In the genomic region with DNA sequence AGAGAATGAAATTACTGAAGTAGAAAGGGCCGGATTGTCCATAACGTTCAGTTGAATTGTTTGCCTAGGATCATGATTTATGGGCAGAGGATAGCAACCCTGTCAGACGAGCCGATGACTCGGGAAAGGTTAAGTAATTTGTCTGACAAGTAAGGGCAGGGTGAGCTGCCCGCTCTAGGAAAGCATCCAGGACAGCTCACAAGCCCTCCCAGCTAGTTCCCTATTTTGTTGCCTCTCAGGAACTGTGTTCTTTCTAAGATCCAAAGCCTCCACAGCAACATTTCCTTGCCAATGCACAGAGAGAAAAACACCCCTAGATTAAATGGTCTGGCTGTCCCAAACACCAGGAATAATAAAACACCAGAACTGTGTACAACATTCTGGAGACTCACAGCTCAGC, we compare ENCODE assay signal across 25 mouse cellular contexts. TPM values are rescaled to one million over a fixed set of nuclear protein-coding genes. Genes with fewer than 3 reads are reported as not detected.
DNase-seq lines count a peak whose midpoint lies in the region; ATAC-seq lines count a peak whose summit lies in the region.
"Had no signal": no experiment of that assay in that cellular context is flagged by ENCODE, and none has a peak within 500 bp of the region (broad histone marks: within the 10 kb centered on the region; RNA-seq: fewer than 3 reads in every experiment).

No protein-coding gene starts in this region.

- no peak overlapping the region for H3K4me3 ChIP-seq in forebrain, embryonic 11.5 days (ENCODE audit: low read depth, low read length)
- no peak overlapping the region for H3K4me3 ChIP-seq in heart, embryonic 11.5 days (ENCODE audit: low read depth, low read length)
- H3K4me3 ChIP-seq: forebrain, embryonic 12.5 days; gastrocnemius, adult 2 months; layer of hippocampus, adult 2 months had no signal

- ATAC-seq in common myeloid progenitor, adult 5-6 weeks (replicated peaks; ENCODE audit: low read depth, poor library complexity, severe bottlenecking): peak; percentile 66
- peak; percentile 58 for ATAC-seq in megakaryocyte progenitor cell, adult 5-6 weeks (replicated peaks; ENCODE audit: poor library complexity)
- no peak for ATAC-seq in forebrain, embryonic 11.5 days (replicated peaks; ENCODE audit: low FRiP score)
- no peak for ATAC-seq in heart, embryonic 11.5 days (replicated peaks; ENCODE audit: insufficient number of reproducible peaks, low FRiP score, low TSS enrichment)
- ATAC-seq: hindbrain, embryonic 16.5 days; intestine, embryonic 16.5 days had no signal

- no peaks in the 10 kb centered on the region for H3K4me1 ChIP-seq in forebrain, embryonic 11.5 days (replicated peaks; ENCODE audit: control insufficient read depth, insufficient read depth, low read length)
- no peaks in the 10 kb centered on the region for H3K4me1 ChIP-seq in heart, embryonic 11.5 days (ENCODE audit: control insufficient read depth, insufficient read depth, low read length)
- H3K4me1 ChIP-seq: forebrain, embryonic 12.5 days had no signal

- no peak overlapping the region for H3K9ac ChIP-seq in forebrain, embryonic 11.5 days (ENCODE audit: low read length)
- H3K9ac ChIP-seq in heart, embryonic 11.5 days (ENCODE audit: low read depth, low read length): no peak overlapping the region
- H3K9ac ChIP-seq: forebrain, embryonic 12.5 days had no signal

- H3K4me2 ChIP-seq in forebrain, embryonic 11.5 days (ENCODE audit: low read depth, low read length, severe bottlenecking): no peak overlapping the region
- no peak overlapping the region for H3K4me2 ChIP-seq in heart, embryonic 11.5 days
- H3K4me2 ChIP-seq: forebrain, embryonic 12.5 days; liver, embryonic 11.5 days; midbrain, embryonic 11.5 days had no signal

- no peaks in the 10 kb centered on the region for H3K36me3 ChIP-seq in forebrain, embryonic 11.5 days (ENCODE audit: control insufficient read depth, insufficient read depth, low read length)
- H3K36me3 ChIP-seq in heart, embryonic 11.5 days (ENCODE audit: control insufficient read depth, insufficient read depth, low read length): no peaks in the 10 kb centered on the region
- H3K36me3 ChIP-seq: forebrain, embryonic 12.5 days; G1E had no signal

- 81% methylated on average over 6 of the region's 6 CpGs for WGBS in forebrain, embryonic 11.5 days
- 68% methylated on average over 6 of the region's 6 CpGs for WGBS in heart, embryonic 11.5 days (ENCODE audit: insufficient replicate concordance)

- H3K9me3 ChIP-seq in forebrain, embryonic 11.5 days (ENCODE audit: control insufficient read depth, low read length): no peaks in the 10 kb centered on the region
- no peaks in the 10 kb centered on the region for H3K9me3 ChIP-seq in heart, embryonic 11.5 days (replicated peaks; ENCODE audit: control insufficient read depth, low read length)
- H3K9me3 ChIP-seq: forebrain, embryonic 12.5 days; G1E had no signal

- no peaks in the 10 kb centered on the region for H3K27me3 ChIP-seq in forebrain, embryonic 11.5 days (ENCODE audit: control insufficient read depth, insufficient read depth, low read length)
- no peaks in the 10 kb centered on the region for H3K27me3 ChIP-seq in heart, embryonic 11.5 days (ENCODE audit: control insufficient read depth, insufficient read depth, low read length)
- H3K27me3 ChIP-seq: forebrain, embryonic 12.5 days had no signal

- H3K27ac ChIP-seq in forebrain, embryonic 11.5 days (ENCODE audit: low read depth, low read length): no peak overlapping the region
- no peak overlapping the region for H3K27ac ChIP-seq in heart, embryonic 11.5 days (ENCODE audit: low read depth, low read length)
- H3K27ac ChIP-seq: forebrain, embryonic 12.5 days; gastrocnemius, adult 2 months; layer of hippocampus, adult 2 months had no signal

- DNase-seq in adrenal gland, adult (ENCODE audit: inconsistent age in 2 of 2, low spot score in 1 of 2): peak; percentile 36 to 79
- no peak for DNase-seq in adrenal gland, postnatal 4 days (ENCODE audit: low spot score in 2 of 2)
- peak; percentile 16 for DNase-seq in adipocyte (ENCODE audit: low spot score)
- no peak for DNase-seq in lung, postnatal 14 days
- no peak for DNase-seq in forebrain, embryonic 11.5 days (ENCODE audit: low spot score)
- DNase-seq: cerebellum, adult 9-10 months; gastrocnemius, adult 2 months; heart, adult 18-20 months; heart, postnatal 4 days; kidney, postnatal 14 days; layer of hippocampus, postnatal 36 days; lung, adult 18-20 months; lung, postnatal 4 days; retina, postnatal 1 day had no signal

RNA-seq across cellular contexts. Expression of gene Bpifc, which starts 1.1 kb away (rescaled TPM):
- under 1 TPM; 0.11 to 0.20 TPM for total RNA-seq in adrenal gland, postnatal 4 days (2021)
- total RNA-seq in common myeloid progenitor, adult 5-6 weeks (2017): 3.4 and 5.7 TPM in 2 replicates
- 3.5 and 4.0 TPM in 2 replicates for total RNA-seq in megakaryocyte progenitor cell, adult 5-6 weeks (2015)
- total RNA-seq in megakaryocyte progenitor cell, adult 5-6 weeks (2017): 1.2 and 2.1 TPM in 2 replicates
- not detected in 2 replicates for polyA plus RNA-seq in forebrain, embryonic 11.5 days (2014; fragmentation: Nextera tagmentation; extraction: Ambion mirVana)
- not detected in 2 replicates for polyA plus RNA-seq in heart, embryonic 11.5 days (2014; fragmentation: Nextera tagmentation; extraction: Ambion mirVana)
- total RNA-seq: G1E; gastrocnemius, adult 2 months; heart, adult 18-20 months; heart, postnatal 4 days; layer of hippocampus, adult 2 months had no signal
- polyA plus RNA-seq: forebrain, embryonic 12.5 days; G1E; heart, embryonic 14.5 days; intestine, embryonic 16.5 days; liver, embryonic 11.5 days had no signal

RNA-seq across cellular contexts. Expression of gene Fbxo7, which starts 11.1 kb away (rescaled TPM):
- total RNA-seq in adrenal gland, postnatal 4 days (2021): 10 to 100 TPM; 34.7 to 35.3 TPM
- total RNA-seq in common myeloid progenitor, adult 5-6 weeks (2017): 26.0 and 38.1 TPM in 2 replicates
- total RNA-seq in megakaryocyte progenitor cell, adult 5-6 weeks (2015): 30.2 and 36.0 TPM in 2 replicates
- total RNA-seq in megakaryocyte progenitor cell, adult 5-6 weeks (2017): 14.5 and 31.5 TPM in 2 replicates
- 20.0 and 20.3 TPM in 2 replicates for polyA plus RNA-seq in forebrain, embryonic 11.5 days (2014; fragmentation: Nextera tagmentation; extraction: Ambion mirVana)
- polyA plus RNA-seq in heart, embryonic 11.5 days (2014; fragmentation: Nextera tagmentation; extraction: Ambion mirVana): 25.2 and 25.5 TPM in 2 replicates

RNA-seq across cellular contexts. Expression of gene Rtcb, which starts 53.0 kb away (rescaled TPM):
- 100 to 1,000 TPM; 138 to 146 TPM for total RNA-seq in adrenal gland, postnatal 4 days (2021)
- 176 and 191 TPM in 2 replicates for total RNA-seq in common myeloid progenitor, adult 5-6 weeks (2017)
- 61.6 and 63.2 TPM in 2 replicates for total RNA-seq in megakaryocyte progenitor cell, adult 5-6 weeks (2015)
- 177 and 178 TPM in 2 replicates for total RNA-seq in megakaryocyte progenitor cell, adult 5-6 weeks (2017)
- 190 and 196 TPM in 2 replicates for polyA plus RNA-seq in forebrain, embryonic 11.5 days (2014; fragmentation: Nextera tagmentation; extraction: Ambion mirVana)
- polyA plus RNA-seq in heart, embryonic 11.5 days (2014; fragmentation: Nextera tagmentation; extraction: Ambion mirVana): 113 and 127 TPM in 2 replicates

Comparison
In these comparisons a context has a peak if more than half of its experiments do, and no peak if none do; other contexts are left out.
1. DNase-seq: peak in adrenal gland, adult (2 of 2) and adipocyte (single experiment); none in adrenal gland, postnatal 4 days (0 of 2), lung, postnatal 14 days (single experiment) and forebrain, embryonic 11.5 days (single experiment).
2. ATAC-seq: peak in common myeloid progenitor, adult 5-6 weeks (single experiment) and megakaryocyte progenitor cell, adult 5-6 weeks (single experiment); none in forebrain, embryonic 11.5 days (single experiment) and heart, embryonic 11.5 days (single experiment).